Mouse (Mus musculus): ENCODE data around the gene Keap1.

GRCm38 (mm10) chr9:21183421-21183820, 55.7 kb downstream of the Keap1 start:
- no peak for TF ChIP-seq MAX (IDR thresholded peaks at IDR 0.05)
- TF ChIP-seq MYOG (IDR thresholded peaks at IDR 0.05; ENCODE audit: control insufficient read depth, extremely low read depth, insufficient read length) = no peak

All from C2C12 (cell line).